Mouse (Mus musculus): Measurements from ENCODE around the gene Adamts6. TPM values are rescaled to one million over a fixed set of nuclear protein-coding genes. Genes with fewer than 3 reads are reported as not detected.

The Adamts6 gene
- polyA plus RNA-seq, 1 experiment, result 2.4 TPM

DNA sequence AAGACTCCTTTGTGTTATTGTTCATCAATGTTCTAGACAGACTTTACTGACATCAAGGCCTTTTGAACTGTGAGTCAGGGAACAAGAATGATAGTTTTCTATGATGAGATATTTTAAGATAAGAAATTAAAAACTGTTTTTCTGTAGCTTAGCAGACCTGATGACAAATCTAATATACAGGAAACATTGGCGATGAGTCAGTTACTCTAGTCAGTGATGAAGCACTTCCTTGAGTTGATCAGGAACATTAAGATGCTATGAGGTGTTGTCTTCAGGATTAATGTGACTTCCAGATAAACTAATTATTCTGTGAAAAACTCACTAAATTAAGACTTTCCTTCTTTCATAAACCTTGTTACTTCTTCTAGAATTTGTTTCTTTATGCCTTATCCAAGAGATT is 160.7 kb downstream of the Adamts6 start:
- TF ChIP-seq POLR2A (IDR thresholded peaks at IDR 0.05; ENCODE audit: low read depth, low read length), result no peak
- no peaks in the 10 kb centered on the region for H3K4me1 ChIP-seq (ENCODE audit: control insufficient read depth, insufficient read depth, insufficient read length)
- peaks cover 5% of the 10 kb centered on the region for H3K36me3 ChIP-seq (ENCODE audit: control insufficient read depth, insufficient read depth, low read length)
- no peak overlapping the region for H3K27ac ChIP-seq (ENCODE audit: insufficient read depth, low read length)
- H3K4me3 ChIP-seq (ENCODE audit: extremely low read depth, insufficient read depth, insufficient read length), result no peak overlapping the region
- no peak for DNase-seq (ENCODE audit: low read depth in 1 of 2, low spot score in 2 of 2)
- no peaks in the 10 kb centered on the region for H3K27me3 ChIP-seq (ENCODE audit: control insufficient read depth, insufficient read depth, low read length)
- 85% methylated on average over 1 of the region's 1 CpGs for WGBS

DNA sequence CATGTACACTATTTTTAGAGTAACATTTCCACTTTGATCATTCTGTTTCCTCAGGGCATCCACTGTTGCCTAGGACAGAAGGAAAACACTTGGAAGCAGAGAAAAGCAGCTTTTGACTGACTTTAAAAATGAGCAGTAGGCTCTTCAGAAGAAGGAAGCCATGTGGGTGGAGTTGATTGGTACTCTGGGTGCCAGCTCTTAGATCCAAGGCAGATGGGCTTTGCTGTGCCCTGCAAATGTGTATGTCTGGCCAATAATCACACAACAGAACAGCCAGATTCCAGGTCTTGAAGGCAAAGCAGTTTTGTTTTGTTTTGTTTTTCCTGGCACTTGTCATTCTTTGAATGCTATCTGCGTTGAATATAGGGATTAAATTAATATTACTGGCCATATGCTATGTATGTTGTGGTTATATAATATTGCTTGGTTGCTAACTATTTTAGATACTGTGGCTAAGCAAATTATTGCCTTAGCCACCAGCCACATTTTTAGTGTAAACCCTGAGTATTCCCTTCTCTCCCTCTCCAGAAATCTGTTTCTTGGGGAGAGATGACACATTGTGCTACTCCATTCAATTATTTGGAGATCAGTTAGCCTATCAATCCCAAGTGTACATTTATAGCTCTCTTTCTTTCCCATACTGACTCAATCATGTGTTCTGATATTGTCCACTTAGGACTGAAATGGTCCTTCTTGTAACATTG is 165.8 kb downstream of the Adamts6 start:
- 89% methylated on average over 1 of the region's 1 CpGs for WGBS
- no peak for TF ChIP-seq POLR2A (IDR thresholded peaks at IDR 0.05; ENCODE audit: low read depth, low read length)
- TF ChIP-seq CTCF (IDR thresholded peaks at IDR 0.05; ENCODE audit: extremely low read depth, insufficient read depth, insufficient read length, insufficient replicate concordance), result no peak
- no peak overlapping the region for H3K27ac ChIP-seq (ENCODE audit: insufficient read depth, low read length)

DNA sequence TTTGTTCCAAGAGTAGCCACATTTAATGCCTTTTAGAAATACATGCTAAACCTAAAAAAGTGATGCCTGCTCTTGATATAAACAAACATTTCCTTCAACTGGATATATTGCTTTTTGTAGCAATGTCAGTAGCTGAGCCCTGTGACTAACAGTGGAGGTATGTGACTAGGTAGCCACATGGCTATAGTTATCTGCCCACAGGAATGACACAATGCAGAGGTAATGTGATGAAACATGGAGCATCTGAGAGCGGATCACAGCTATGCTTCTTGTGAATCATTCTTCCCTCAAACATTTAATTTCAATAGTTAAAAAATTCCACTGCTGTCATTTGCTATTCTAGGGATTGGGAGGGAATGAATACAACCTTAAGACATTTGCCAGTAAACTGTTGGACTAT is 172.7 kb downstream of the Adamts6 start:
- TF ChIP-seq POLR2A (IDR thresholded peaks at IDR 0.05; ENCODE audit: low read depth, low read length), result no peak
- TF ChIP-seq CTCF (IDR thresholded peaks at IDR 0.05; ENCODE audit: extremely low read depth, insufficient read depth, insufficient read length, insufficient replicate concordance), result no peak
- Histone ChIP-seq H3K4me1 (ENCODE audit: control insufficient read depth, insufficient read depth, insufficient read length) (no peaks in the 10 kb centered on the region), H3K4me3 (ENCODE audit: extremely low read depth, insufficient read depth, insufficient read length) (no peak overlapping the region), H3K27ac (ENCODE audit: insufficient read depth, low read length) (no peak overlapping the region), H3K27me3 (ENCODE audit: control insufficient read depth, insufficient read depth, low read length) (no peaks in the 10 kb centered on the region), H3K36me3 (ENCODE audit: control insufficient read depth, insufficient read depth, low read length) (no peaks in the 10 kb centered on the region)
- no peak for DNase-seq (ENCODE audit: low read depth in 1 of 2, low spot score in 2 of 2)
- 94% methylated on average over 1 of the region's 1 CpGs for WGBS

More for the DNA sequence above, 165.8 kb downstream of the Adamts6 start:
- no peak for DNase-seq (ENCODE audit: low read depth in 1 of 2, low spot score in 2 of 2)
- Histone ChIP-seq H3K36me3 (ENCODE audit: control insufficient read depth, insufficient read depth, low read length) (no peaks in the 10 kb centered on the region), H3K27me3 (ENCODE audit: control insufficient read depth, insufficient read depth, low read length) (no peaks in the 10 kb centered on the region), H3K4me3 (ENCODE audit: extremely low read depth, insufficient read depth, insufficient read length) (no peak overlapping the region), H3K4me1 (ENCODE audit: control insufficient read depth, insufficient read depth, insufficient read length) (no peaks in the 10 kb centered on the region)

DNA sequence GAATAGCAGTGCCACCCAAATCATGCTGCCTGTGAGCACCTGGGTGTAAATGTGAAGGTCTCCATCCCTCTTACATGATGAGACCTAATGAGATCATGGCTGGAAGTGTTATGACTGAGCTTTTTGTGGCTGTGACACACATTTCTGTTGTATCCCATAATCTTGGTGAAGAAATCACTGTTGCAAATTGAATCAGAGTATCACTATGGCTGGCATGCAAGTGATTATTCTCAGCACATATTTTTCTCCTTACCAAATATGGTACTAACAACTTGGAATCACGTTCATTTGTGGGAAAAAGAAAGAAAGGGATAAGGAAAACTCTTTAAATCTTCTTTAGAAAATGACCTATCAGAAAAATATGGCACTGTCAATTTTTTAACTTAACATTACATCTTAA is 180.4 kb downstream of the Adamts6 start:
- no peaks in the 10 kb centered on the region for H3K4me1 ChIP-seq (ENCODE audit: control insufficient read depth, insufficient read depth, insufficient read length)
- no peak for DNase-seq (ENCODE audit: low read depth in 1 of 2, low spot score in 2 of 2)
- TF ChIP-seq POLR2A (IDR thresholded peaks at IDR 0.05; ENCODE audit: low read depth, low read length) (no peak), CTCF (IDR thresholded peaks at IDR 0.05; ENCODE audit: extremely low read depth, insufficient read depth, insufficient read length, insufficient replicate concordance) (no peak)
- no peaks in the 10 kb centered on the region for H3K27me3 ChIP-seq (ENCODE audit: control insufficient read depth, insufficient read depth, low read length)
- H3K4me3 ChIP-seq (ENCODE audit: extremely low read depth, insufficient read depth, insufficient read length), result no peak overlapping the region
- H3K27ac ChIP-seq (ENCODE audit: insufficient read depth, low read length), result no peak overlapping the region
- WGBS, result 82% methylated on average over 1 of the region's 1 CpGs
- no peaks in the 10 kb centered on the region; the same call in 1 of the 2 replicates for H3K36me3 ChIP-seq (ENCODE audit: control insufficient read depth, insufficient read depth, low read length)

DNA sequence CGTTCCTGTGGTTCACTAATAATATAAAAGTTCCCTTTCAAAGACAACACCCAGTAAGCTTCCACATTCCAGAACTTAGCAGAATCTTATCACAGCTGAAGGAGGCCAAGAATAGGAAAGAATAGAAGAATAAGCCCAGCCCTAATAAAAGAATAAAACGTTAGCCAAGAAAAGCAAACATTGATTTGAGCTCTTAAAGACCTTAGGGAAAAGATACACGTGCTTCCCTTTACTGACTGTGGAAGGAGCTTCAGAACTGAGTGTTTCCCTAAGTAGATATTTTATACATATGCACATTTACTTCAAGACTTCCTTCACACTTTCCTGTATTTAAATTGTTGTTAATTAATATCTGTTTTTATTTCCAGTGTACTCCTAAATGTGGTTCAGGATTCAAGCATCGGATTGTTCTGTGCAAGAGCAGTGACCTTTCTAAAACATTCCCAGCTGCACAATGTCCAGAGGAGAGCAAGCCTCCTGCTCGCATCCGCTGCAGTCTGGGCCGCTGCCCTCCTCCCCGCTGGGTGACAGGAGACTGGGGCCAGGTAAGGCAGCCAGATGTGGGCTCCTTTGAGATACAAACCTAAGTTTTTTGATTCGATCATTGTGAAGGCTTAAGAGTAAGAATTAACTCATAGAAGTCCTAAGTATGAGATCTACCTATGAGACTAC is 188.8 kb downstream of the Adamts6 start:
- no peaks in the 10 kb centered on the region for H3K27me3 ChIP-seq (ENCODE audit: control insufficient read depth, insufficient read depth, low read length)
- no peak for DNase-seq (ENCODE audit: low read depth in 1 of 2, low spot score in 2 of 2)
- H3K4me3 ChIP-seq (ENCODE audit: extremely low read depth, insufficient read depth, insufficient read length), result no peak overlapping the region
- no peak overlapping the region for H3K27ac ChIP-seq (ENCODE audit: insufficient read depth, low read length)
- WGBS, result 90% methylated on average over 9 of the region's 9 CpGs
- peaks cover 5% of the 10 kb centered on the region for H3K36me3 ChIP-seq (ENCODE audit: control insufficient read depth, insufficient read depth, low read length)
- H3K4me1 ChIP-seq (ENCODE audit: control insufficient read depth, insufficient read depth, insufficient read length), result no peaks in the 10 kb centered on the region
- TF ChIP-seq POLR2A (IDR thresholded peaks at IDR 0.05; ENCODE audit: low read depth, low read length) (no peak), CTCF (IDR thresholded peaks at IDR 0.05; ENCODE audit: extremely low read depth, insufficient read depth, insufficient read length, insufficient replicate concordance) (no peak)

DNA sequence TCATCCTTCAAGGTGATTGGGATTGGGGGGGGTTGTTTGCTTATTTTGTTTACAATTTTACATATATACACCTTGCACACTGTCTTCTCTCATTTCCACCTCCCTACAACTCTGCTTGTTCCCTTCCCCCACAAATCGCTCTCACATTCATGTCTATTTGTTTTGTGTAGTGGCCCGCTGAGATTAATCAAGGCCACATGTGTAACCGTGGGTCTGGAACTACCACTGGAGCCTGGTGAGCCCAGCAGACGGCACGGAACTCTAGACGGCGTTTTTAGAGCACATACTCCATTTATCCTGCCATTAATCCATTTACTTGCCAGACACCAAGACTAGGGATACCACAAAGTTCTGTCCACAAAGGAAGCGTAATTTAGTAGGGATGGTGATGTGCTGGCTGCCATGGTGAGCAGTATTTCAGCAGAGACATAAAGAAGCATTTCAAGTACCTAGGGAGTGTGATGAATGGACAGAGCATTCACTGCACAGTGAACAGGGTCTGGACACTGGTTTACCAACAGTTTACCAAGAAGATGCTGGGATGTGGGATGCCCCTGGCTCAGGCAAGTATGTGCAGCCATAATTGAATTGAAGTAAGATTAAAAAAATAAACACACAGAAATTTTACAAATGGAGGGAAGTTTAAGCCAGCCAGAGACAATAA is 194.9 kb downstream of the Adamts6 start:
- WGBS, result 95% methylated on average over 8 of the region's 8 CpGs
- H3K36me3 ChIP-seq (ENCODE audit: control insufficient read depth, insufficient read depth, low read length), result no peaks in the 10 kb centered on the region
- no peak overlapping the region for H3K27ac ChIP-seq (ENCODE audit: insufficient read depth, low read length)
- DNase-seq (ENCODE audit: low read depth in 1 of 2, low spot score in 2 of 2), result no peak
- H3K4me1 ChIP-seq (ENCODE audit: control insufficient read depth, insufficient read depth, insufficient read length), result no peaks in the 10 kb centered on the region
- H3K27me3 ChIP-seq (ENCODE audit: control insufficient read depth, insufficient read depth, low read length), result no peaks in the 10 kb centered on the region
- H3K4me3 ChIP-seq (ENCODE audit: extremely low read depth, insufficient read depth, insufficient read length), result no peak overlapping the region
- TF ChIP-seq CTCF (IDR thresholded peaks at IDR 0.05; ENCODE audit: extremely low read depth, insufficient read depth, insufficient read length, insufficient replicate concordance), result no peak
- TF ChIP-seq POLR2A (IDR thresholded peaks at IDR 0.05; ENCODE audit: low read depth, low read length), result no peak

All from spleen, adult 2 months (tissue).